Mouse (Mus musculus) embryonic facial prominence, embryonic 14.5 days (tissue): ENCODE data around the gene Ndufaf7. TPM values are rescaled to one million over a fixed set of nuclear protein-coding genes. Genes with fewer than 3 reads are reported as not detected.

Experiments used
- ATAC-seq: fragments of 200-750 bp; cut with Nextera tagmentation; 2 replicates; pipeline ENCODE4 v1.8.0; 2017; ENCODE audit warnings: low read depth, moderate number of reproducible peaks, moderate TSS enrichment
- DNase-seq: peaks from one replicate; pipeline ENCODE4 v3.0.0-alpha.2; 2015; ENCODE audit warnings: low spot score
- H3K27ac ChIP-seq: fragments of 300-500 bp; sonication (generic); replicated peaks from 2 replicates; pipeline ENCODE4 v1.5.1; 2014; ENCODE audit warnings: low read depth, mild to moderate bottlenecking, low read length, moderate library complexity
- H3K27me3 ChIP-seq: fragments of 300-500 bp; sonication (generic); replicated peaks from 2 replicates; pipeline ENCODE4 v1.6.1; 2014; ENCODE audit warnings: low read length; ENCODE audit not compliant: control insufficient read depth, insufficient read depth
- H3K36me3 ChIP-seq: fragments of 300-500 bp; sonication (generic); 2 replicates; pipeline ENCODE4 v1.6.1; 2014; ENCODE audit warnings: low read length, mixed read lengths; ENCODE audit not compliant: control insufficient read depth, insufficient read depth
- H3K4me1 ChIP-seq: fragments of 300-500 bp; sonication (generic); 2 replicates; pipeline ENCODE4 v1.6.1; 2014; ENCODE audit warnings: antibody characterized with exemption, low read length; ENCODE audit not compliant: control insufficient read depth, insufficient read depth
- H3K4me2 ChIP-seq: fragments of 300-500 bp; sonication (generic); 2 replicates; pipeline ENCODE4 v1.6.1; 2014; ENCODE audit warnings: low read depth, mild to moderate bottlenecking, low read length, moderate library complexity, mixed read lengths
- H3K4me3 ChIP-seq: fragments of 300-500 bp; sonication (generic); 2 replicates; pipeline ENCODE4 v1.5.1; 2014; ENCODE audit warnings: low read depth, mild to moderate bottlenecking, low read length
- H3K9ac ChIP-seq: fragments of 300-500 bp; sonication (generic); 2 replicates; pipeline ENCODE4 v1.6.1; 2014; ENCODE audit warnings: low read depth, mild to moderate bottlenecking, low read length, moderate library complexity, mixed read lengths
- H3K9me3 ChIP-seq: fragments of 300-500 bp; sonication (generic); 2 replicates; pipeline ENCODE4 v1.6.1; 2016; ENCODE audit warnings: low read length; ENCODE audit not compliant: control insufficient read depth
- WGBS: fragments of 180-500 bp; shearing (Covaris S2); extraction: QIAGEN DNeasy Blood & Tissue Kit; methylation state at CpG from one replicate; pipeline ENCODE4 v1.1.7; 2014; 5-methylcytosine and 5-hydroxymethylcytosine counted together
- polyA plus RNA-seq: library from polyadenylated mRNA; unstranded; fragments of >200 nt; fragmentation: Nextera tagmentation; extraction: Ambion mirVana; gene quantifications from 2 replicates; pipeline ENCODE4 v1.2.1, GENCODE M21; 2014

Gene Ndufaf7
- polyA plus RNA-seq, 1 experiment from 2014 or later, result 49.0 TPM

- Histone ChIP-seq H3K27me3 (no peaks in the 10 kb centered on the region), H3K4me3 (no peak overlapping the region), H3K4me2 (no peak overlapping the region), H3K27ac (no peak overlapping the region), H3K9ac (no peak overlapping the region), H3K4me1 (no peaks in the 10 kb centered on the region), H3K36me3 (peaks cover 45% of the 10 kb centered on the region), H3K9me3 (no peaks in the 10 kb centered on the region)
- ATAC-seq (no peak), DNase-seq (no peak)
- 93% methylated on average over 8 of the region's 8 CpGs for WGBS
These were observed 46.2 kb downstream of the Ndufaf7 start for GRCm38 (mm10) chr17:78983166-78983565.

- WGBS, result 79% methylated on average over 3 of the region's 3 CpGs
- peaks cover 45% of the 10 kb centered on the region for H3K36me3 ChIP-seq
These were observed 46.8 kb downstream of the Ndufaf7 start for GRCm38 (mm10) chr17:78983736-78984135.

GRCm38 (mm10) chr17:78989015-78989414, 52.1 kb downstream of the Ndufaf7 start:
- Histone ChIP-seq H3K4me1 (no peaks in the 10 kb centered on the region), H3K27me3 (no peaks in the 10 kb centered on the region), H3K36me3 (peaks cover 3% of the 10 kb centered on the region; the same call in 1 of the 2 replicates), H3K4me2 (no peak overlapping the region), H3K9me3 (no peaks in the 10 kb centered on the region), H3K4me3 (no peak overlapping the region), H3K9ac (no peak overlapping the region), H3K27ac (no peak overlapping the region)
- 65% methylated on average over 8 of the region's 8 CpGs for WGBS
- no peak for ATAC-seq
- no peak for DNase-seq

More at GRCm38 (mm10) chr17:78983736-78984135, 46.8 kb downstream of the Ndufaf7 start:
- no peaks in the 10 kb centered on the region for H3K27me3 ChIP-seq
- H3K4me3 ChIP-seq, result no peak overlapping the region
- no peak overlapping the region for H3K27ac ChIP-seq
- H3K4me1 ChIP-seq, result no peaks in the 10 kb centered on the region
- no peaks in the 10 kb centered on the region for H3K9me3 ChIP-seq
- ATAC-seq (no peak), DNase-seq (no peak)
- H3K4me2 ChIP-seq, result no peak overlapping the region
- H3K9ac ChIP-seq, result no peak overlapping the region

GRCm38 (mm10) chr17:78991549-78991948, 54.6 kb downstream of the Ndufaf7 start:
- DNase-seq, result no peak
- Histone ChIP-seq H3K4me1 (no peaks in the 10 kb centered on the region), H3K9ac (no peak overlapping the region), H3K27me3 (no peaks in the 10 kb centered on the region), H3K27ac (no peak overlapping the region), H3K36me3 (no peaks in the 10 kb centered on the region), H3K4me2 (no peak overlapping the region), H3K4me3 (no peak overlapping the region), H3K9me3 (no peaks in the 10 kb centered on the region)
- ATAC-seq, result no peak
- 99% methylated on average over 2 of the region's 2 CpGs for WGBS

- H3K4me2 ChIP-seq, result no peak overlapping the region
- H3K4me1 ChIP-seq, result no peaks in the 10 kb centered on the region
- H3K4me3 ChIP-seq, result no peak overlapping the region
- whole genome bisulfite sequencing, result 65% methylated on average over 9 of the region's 9 CpGs
- DNase-seq (no peak), ATAC-seq (no peak)
- H3K9ac ChIP-seq, result no peak overlapping the region
- H3K27me3 ChIP-seq, result no peaks in the 10 kb centered on the region
- H3K9me3 ChIP-seq, result no peaks in the 10 kb centered on the region
- no peak overlapping the region for H3K27ac ChIP-seq
- no peaks in the 10 kb centered on the region for H3K36me3 ChIP-seq
These were observed 55.5 kb downstream of the Ndufaf7 start for GRCm38 (mm10) chr17:78992303-78993027.

- Histone ChIP-seq H3K9ac (no peak overlapping the region), H3K36me3 (no peaks in the 10 kb centered on the region)
These were observed 56.7 kb downstream of the Ndufaf7 start for GRCm38 (mm10) chr17:78993670-78994069.

GRCm38 (mm10) chr17:78994382-78994781, 57.4 kb downstream of the Ndufaf7 start:
- Histone ChIP-seq H3K9me3 (no peaks in the 10 kb centered on the region), H3K4me1 (no peaks in the 10 kb centered on the region), H3K4me3 (no peak overlapping the region), H3K27me3 (no peaks in the 10 kb centered on the region), H3K36me3 (no peaks in the 10 kb centered on the region), H3K9ac (no peak overlapping the region), H3K4me2 (no peak overlapping the region), H3K27ac (no peak overlapping the region)
- DNase-seq (no peak), ATAC-seq (no peak)
- 66% methylated on average over 8 of the region's 8 CpGs for WGBS

More at GRCm38 (mm10) chr17:78993670-78994069, 56.7 kb downstream of the Ndufaf7 start:
- Histone ChIP-seq H3K27ac (no peak overlapping the region), H3K27me3 (no peaks in the 10 kb centered on the region), H3K4me1 (no peaks in the 10 kb centered on the region), H3K4me3 (no peak overlapping the region), H3K4me2 (no peak overlapping the region), H3K9me3 (no peaks in the 10 kb centered on the region)
- WGBS, result 53% methylated on average over 2 of the region's 2 CpGs
- ATAC-seq (no peak), DNase-seq (no peak)

- H3K4me1 ChIP-seq, result no peaks in the 10 kb centered on the region
- DNase-seq, result no peak
- ATAC-seq, result no peak
- no peak overlapping the region for H3K27ac ChIP-seq
- no peak overlapping the region for H3K9ac ChIP-seq
- no peak overlapping the region for H3K4me2 ChIP-seq
- no peaks in the 10 kb centered on the region for H3K36me3 ChIP-seq
- H3K4me3 ChIP-seq, result no peak overlapping the region
- H3K9me3 ChIP-seq, result no peaks in the 10 kb centered on the region
- WGBS, result 70% methylated on average over 9 of the region's 9 CpGs
- H3K27me3 ChIP-seq, result no peaks in the 10 kb centered on the region
These were observed 58.2 kb downstream of the Ndufaf7 start for GRCm38 (mm10) chr17:78994931-78995820.
